Mouse (Mus musculus) large intestine, adult 2 months (tissue): ENCODE measurements around the gene Ak4. TPM values are rescaled to one million over a fixed set of nuclear protein-coding genes. Genes with fewer than 3 reads are reported as not detected.

Experiments
- DNase-seq: peaks from one replicate; pipeline ENCODE4 v3.0.0-alpha.2; 2012; ENCODE audit warnings: low read depth, low spot score
- WGBS: fragments of 180-500 bp; shearing (Covaris S2); methylation state at CpG from one replicate; pipeline ENCODE4 v1.1.7; 2018; 5-methylcytosine and 5-hydroxymethylcytosine counted together
- polyA plus RNA-seq: library from polyadenylated mRNA; depleted of rRNA; stranded (reverse); fragments of >200 nt; gene quantifications from 2 replicates; pipeline ENCODE4 v1.2.3, GENCODE M21; 2012; rRNA removed

The Ak4 gene
- polyA plus RNA-seq, 1 experiment: 0.95 TPM

- DNase-seq: no peak
- WGBS: 16% methylated on average over 24 of the region's 24 CpGs
These were observed 88.7 kb downstream of the Ak4 start for GRCm38 (mm10) chr4:101507571-101508422.

- WGBS: 9% methylated on average over 10 of the region's 10 CpGs
- DNase-seq: no peak
These were observed 89.4 kb downstream of the Ak4 start for GRCm38 (mm10) chr4:101508431-101508830.

- WGBS: 7% methylated on average over 30 of the region's 30 CpGs
- no peak for DNase-seq
These were observed 89.9 kb downstream of the Ak4 start for GRCm38 (mm10) chr4:101508851-101509577.

GRCm38 (mm10) chr4:101510111-101510903, 91.2 kb downstream of the Ak4 start:
- WGBS: 75% methylated on average over 8 of the region's 8 CpGs
- no peak for DNase-seq

- no peak for DNase-seq
- WGBS: 31% methylated on average over 5 of the region's 5 CpGs
These were observed 91.8 kb downstream of the Ak4 start for GRCm38 (mm10) chr4:101510904-101511210.

GRCm38 (mm10) chr4:101511768-101512521, 92.9 kb downstream of the Ak4 start:
- 91% methylated on average over 5 of the region's 5 CpGs for WGBS
- no peak for DNase-seq

GRCm38 (mm10) chr4:101513251-101513650, 94.2 kb downstream of the Ak4 start:
- DNase-seq: no peak
- WGBS: 90% methylated on average over 3 of the region's 3 CpGs

GRCm38 (mm10) chr4:101515853-101516252, 96.8 kb downstream of the Ak4 start:
- no peak for DNase-seq
- 94% methylated on average over 14 of the region's 14 CpGs for WGBS

Other genes with a start within 250 kb of the Ak4 start
- 22.4 and 33.7 TPM in 2 replicates for gene Jak1, start 154.0 kb upstream of the Ak4 start, polyA plus RNA-seq
- 0.44 and 0.57 TPM in 2 replicates for gene Dnajc6, start 77.4 kb downstream of the Ak4 start, polyA plus RNA-seq
- gene Leprot, start 228.4 kb downstream of the Ak4 start, polyA plus RNA-seq: 68.8 and 70.7 TPM in 2 replicates